Mouse (Mus musculus) frontal cortex, adult (tissue): ENCODE data around the gene Nudt22.

Experiments used
- ATAC-seq: cut with Nextera tagmentation; 2 replicates; pipeline ENCODE4 v1.9.2; 2017; ENCODE audit warnings: mild to moderate bottlenecking, moderate library complexity, mixed read lengths; ENCODE audit not compliant: low TSS enrichment

Nudt22 gene

GRCm38 (mm10) chr19:6949951-6950350 lies 46.0 kb downstream of the Nudt22 start:
- no peak for ATAC-seq

GRCm38 (mm10) chr19:6949532-6949931 lies 46.4 kb downstream of the Nudt22 start:
- ATAC-seq = no peak

GRCm38 (mm10) chr19:6948186-6948585 lies 47.7 kb downstream of the Nudt22 start:
- ATAC-seq = no peak

- no peak for ATAC-seq
These were observed 48.2 kb downstream of the Nudt22 start for GRCm38 (mm10) chr19:6947742-6948141.

GRCm38 (mm10) chr19:6943709-6944108 lies 52.2 kb downstream of the Nudt22 start:
- ATAC-seq = no peak
